In the genomic region with DNA sequence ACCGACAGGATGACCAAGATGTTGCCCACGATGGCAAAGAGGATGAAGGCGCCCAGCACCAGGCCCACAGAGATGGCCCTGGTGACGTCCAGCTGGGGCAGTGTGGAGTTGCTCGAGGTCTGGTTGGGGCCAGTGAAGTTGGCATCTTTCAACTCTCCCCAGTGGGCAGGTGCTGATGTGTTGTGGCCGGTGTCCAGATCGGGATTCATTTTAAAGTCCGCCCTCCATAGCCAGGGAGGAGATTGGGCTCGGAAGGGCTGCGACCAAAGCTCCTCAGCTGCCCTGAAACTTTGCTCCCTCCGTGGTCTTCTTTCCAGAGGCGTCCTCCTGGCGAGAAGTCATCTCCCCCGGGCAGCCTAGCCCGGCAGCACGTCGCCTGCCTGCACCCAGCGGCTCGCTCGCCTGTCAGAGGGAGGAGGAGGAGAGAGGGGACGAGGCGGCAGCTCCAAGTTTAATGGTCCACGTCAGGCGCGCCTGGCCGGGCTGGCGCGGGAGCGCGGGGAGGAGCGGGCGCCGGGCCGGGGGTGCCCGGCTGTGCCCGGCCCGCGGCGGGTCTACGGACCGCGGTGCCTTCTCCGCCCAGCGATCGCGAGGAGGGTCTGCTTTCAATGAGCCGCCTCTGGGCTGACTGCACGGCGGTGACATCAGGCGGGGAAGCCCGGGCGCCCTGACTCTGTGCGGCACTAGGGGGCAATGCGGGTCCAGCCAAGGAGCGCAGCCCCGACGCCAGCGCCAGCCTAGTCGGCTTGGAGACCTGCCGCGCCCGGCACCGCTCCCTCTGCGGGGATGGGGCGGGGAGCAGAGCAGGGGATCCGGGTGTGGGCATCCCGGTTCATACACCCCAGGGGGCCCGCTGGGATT, we compare ENCODE assay signal across 8 mouse cellular contexts.
DNase-seq lines count a peak whose midpoint lies in the region; TF ChIP-seq lines count a peak whose summit lies in the region.

No protein-coding gene starts in this region.

- H3K27ac ChIP-seq in layer of hippocampus, adult 2 months, result no peak overlapping the region

- H3K36me3 ChIP-seq in E14TG2a.4 (ENCODE audit: insufficient read depth, low read length), result no peaks in the 10 kb centered on the region

- TF ChIP-seq CTCF in E14TG2a.4 (conservative IDR thresholded peaks at IDR 0.05; ENCODE audit: low read length), result no peak
- peak; percentile 84 for TF ChIP-seq CTCF in layer of hippocampus, adult 2 months (conservative IDR thresholded peaks at IDR 0.05)

- H3K4me3 ChIP-seq in E14TG2a.4 (replicated peaks; ENCODE audit: low read length), result peak overlapping the region; percentile 82
- peak overlapping the region; percentile 44 for H3K4me3 ChIP-seq in layer of hippocampus, adult 2 months

- H3K9me3 ChIP-seq in E14TG2a.4 (ENCODE audit: low read length), result no peaks in the 10 kb centered on the region

- H3K4me1 ChIP-seq in E14TG2a.4 (replicated peaks; ENCODE audit: low read depth, low read length), result peaks cover 13% of the 10 kb centered on the region

- DNase-seq in cerebellum, adult 9-10 months, result peak; percentile 14
- peak; percentile 31 to 84 for DNase-seq in frontal cortex, adult 2 months (ENCODE audit: extremely low spot score in 1 of 2, low spot score in 1 of 2)
- peak; percentile 90 for DNase-seq in heart, postnatal 4 days
- DNase-seq in layer of hippocampus, adult 2 months (ENCODE audit: low spot score in 2 of 2), result peak; percentile 45 to 67
- peak; percentile 54 to 66 for DNase-seq in lung, adult 18-20 months
- DNase-seq in ovary, adult 18-20 months (ENCODE audit: low spot score), result peak; percentile 52
- DNase-seq in thymus, postnatal 10 days (ENCODE audit: low spot score in 2 of 2), result peak; percentile 4 to 43

- peaks cover 73% of the 10 kb centered on the region for H3K27me3 ChIP-seq in E14TG2a.4 (ENCODE audit: insufficient read depth, low read length)

Comparison
In these comparisons a context has a peak if more than half of its experiments do, and no peak if none do; other contexts are left out.
1. DNase-seq: peak in every context shown above with its lines; median percentile 90 in heart, postnatal 4 days; 60 in lung, adult 18-20 months; 58 in frontal cortex, adult 2 months; 56 in layer of hippocampus, adult 2 months; 52 in ovary, adult 18-20 months; 24 in thymus, postnatal 10 days; 14 in cerebellum, adult 9-10 months.